23 mouse cellular contexts compared by ENCODE assay signal in genomic region chr1:128765142-128765541, GRCm38 (mm10).
DNase-seq lines count a peak whose midpoint lies in the region; ATAC-seq and TF ChIP-seq lines count a peak whose summit lies in the region.
"Had no signal": no experiment of that assay in that cellular context is flagged by ENCODE, and none has a peak within 500 bp of the region (broad histone marks: within the 10 kb centered on the region; RNA-seq: fewer than 3 reads in every experiment).

No protein-coding gene starts in this region.

- no peak for TF ChIP-seq CTCF in stomach, postnatal 0 days (IDR thresholded peaks at IDR 0.05; ENCODE audit: low read depth)

- H3K4me3 ChIP-seq in stomach, embryonic 14.5 days (ENCODE audit: low read depth, low read length): no peak overlapping the region
- H3K4me3 ChIP-seq in stomach, postnatal 0 days (ENCODE audit: low read depth, low read length): no peak overlapping the region
- no peak overlapping the region for H3K4me3 ChIP-seq in hindbrain, embryonic 12.5 days
- H3K4me3 ChIP-seq: embryonic facial prominence, embryonic 13.5 days; embryonic facial prominence, embryonic 15.5 days; erythroblast, embryonic 14.5 days; forebrain, embryonic 10.5 days; forebrain, embryonic 12.5 days had no signal

- H3K4me1 ChIP-seq in stomach, embryonic 14.5 days (ENCODE audit: control insufficient read depth, insufficient read depth, low read length): no peaks in the 10 kb centered on the region
- H3K4me1 ChIP-seq in stomach, postnatal 0 days (replicated peaks; ENCODE audit: control insufficient read depth, insufficient read depth): no peaks in the 10 kb centered on the region
- H3K4me1 ChIP-seq in hindbrain, embryonic 12.5 days: no peaks in the 10 kb centered on the region
- H3K4me1 ChIP-seq: embryonic facial prominence, embryonic 13.5 days; embryonic facial prominence, embryonic 15.5 days; forebrain, embryonic 12.5 days had no signal

- no peaks in the 10 kb centered on the region for H3K36me3 ChIP-seq in stomach, embryonic 14.5 days (ENCODE audit: control insufficient read depth, insufficient read depth, low read length)
- no peaks in the 10 kb centered on the region for H3K36me3 ChIP-seq in stomach, postnatal 0 days (ENCODE audit: control insufficient read depth, insufficient read depth, low read length)
- no peaks in the 10 kb centered on the region for H3K36me3 ChIP-seq in hindbrain, embryonic 12.5 days
- H3K36me3 ChIP-seq: embryonic facial prominence, embryonic 13.5 days; embryonic facial prominence, embryonic 15.5 days; forebrain, embryonic 10.5 days; forebrain, embryonic 12.5 days had no signal

- no peak overlapping the region for H3K9ac ChIP-seq in stomach, embryonic 14.5 days (replicated peaks; ENCODE audit: low read depth, low read length)
- H3K9ac ChIP-seq in stomach, postnatal 0 days (ENCODE audit: low read length): no peak overlapping the region
- no peak overlapping the region for H3K9ac ChIP-seq in hindbrain, embryonic 12.5 days
- H3K9ac ChIP-seq: embryonic facial prominence, embryonic 13.5 days; embryonic facial prominence, embryonic 15.5 days; forebrain, embryonic 12.5 days had no signal

- no peak for ATAC-seq in CD4-positive, CD25-positive, alpha-beta regulatory T cell, adult 4 months
- no peak for ATAC-seq in stomach, embryonic 14.5 days (ENCODE audit: insufficient number of reproducible peaks, insufficient read depth, low FRiP score, low read depth)
- ATAC-seq in stomach, postnatal 0 days (ENCODE audit: low FRiP score, low TSS enrichment): no peak
- no peak for ATAC-seq in hindbrain, embryonic 12.5 days (ENCODE audit: low FRiP score)
- ATAC-seq: forebrain, embryonic 14.5 days; forebrain, embryonic 16.5 days had no signal

- H3K9me3 ChIP-seq in stomach, embryonic 14.5 days (ENCODE audit: control insufficient read depth, low read depth, low read length): no peaks in the 10 kb centered on the region
- no peaks in the 10 kb centered on the region for H3K9me3 ChIP-seq in stomach, postnatal 0 days (ENCODE audit: control insufficient read depth, low read length)
- H3K9me3 ChIP-seq in hindbrain, embryonic 12.5 days (replicated peaks): no peaks in the 10 kb centered on the region
- H3K9me3 ChIP-seq: embryonic facial prominence, embryonic 13.5 days; embryonic facial prominence, embryonic 15.5 days; forebrain, embryonic 10.5 days; forebrain, embryonic 12.5 days had no signal

- 82% methylated on average over 3 of the region's 3 CpGs for WGBS in stomach, embryonic 14.5 days
- WGBS in stomach, postnatal 0 days: 74% methylated on average over 3 of the region's 3 CpGs
- WGBS in hindbrain, embryonic 12.5 days: 90% methylated on average over 3 of the region's 3 CpGs

- H3K4me2 ChIP-seq in stomach, embryonic 14.5 days (replicated peaks; ENCODE audit: low read depth, low read length): no peak overlapping the region
- no peak overlapping the region for H3K4me2 ChIP-seq in stomach, postnatal 0 days (replicated peaks; ENCODE audit: low read depth)
- H3K4me2 ChIP-seq in hindbrain, embryonic 12.5 days (replicated peaks): no peak overlapping the region
- H3K4me2 ChIP-seq: embryonic facial prominence, embryonic 13.5 days; embryonic facial prominence, embryonic 15.5 days; forebrain, embryonic 12.5 days had no signal

- TF ChIP-seq EP300 in stomach, postnatal 0 days (optimal IDR thresholded peaks at IDR 0.05): no peak

- H3K27me3 ChIP-seq in stomach, embryonic 14.5 days (ENCODE audit: control insufficient read depth, insufficient read depth, low read length): no peaks in the 10 kb centered on the region
- no peaks in the 10 kb centered on the region for H3K27me3 ChIP-seq in stomach, postnatal 0 days (ENCODE audit: control insufficient read depth, insufficient read depth, low read length)
- H3K27me3 ChIP-seq in hindbrain, embryonic 12.5 days: no peaks in the 10 kb centered on the region
- H3K27me3 ChIP-seq: embryonic facial prominence, embryonic 13.5 days; embryonic facial prominence, embryonic 15.5 days; forebrain, embryonic 12.5 days had no signal

- H3K27ac ChIP-seq in stomach, embryonic 14.5 days (ENCODE audit: low read length): peak overlapping the region; percentile 3; the same call in 1 of the 2 replicates
- no peak overlapping the region for H3K27ac ChIP-seq in stomach, postnatal 0 days (replicated peaks)
- H3K27ac ChIP-seq in hindbrain, embryonic 12.5 days: no peak overlapping the region
- H3K27ac ChIP-seq: embryonic facial prominence, embryonic 13.5 days; embryonic facial prominence, embryonic 15.5 days; forebrain, embryonic 10.5 days; forebrain, embryonic 12.5 days had no signal

- peak; percentile 28 for DNase-seq in CD4-positive, CD25-positive, alpha-beta regulatory T cell, adult 2 months (ENCODE audit: low read depth, low spot score)
- DNase-seq in stomach, postnatal 0 days (ENCODE audit: low spot score): no peak
- DNase-seq: adrenal gland, adult 2 months; adrenal gland, postnatal 10 days; adrenal gland, postnatal 25 days; B cell, adult 2 months; cerebellum, adult 11 months; cerebellum, adult 18-20 months; cerebellum, adult 8-10 months; cerebellum, adult 9-11 months; cerebellum, postnatal 14 days; cerebellum, postnatal 36 days; embryo, embryonic 11 days had no signal
